Mouse (Mus musculus) MEL (cell line): ENCODE results near the gene Cd300lf.

ENCODE experiments used
- BHLHE40 ChIP-seq: IDR thresholded peaks from 2 replicates; pipeline ENCODE4 v1.6.1; 2012; ENCODE audit warnings: low read depth, mild to moderate bottlenecking, inconsistent platforms, low read length, improper control_type of control experiment, borderline replicate concordance
- CHD1 ChIP-seq: IDR thresholded peaks from 2 replicates; pipeline ENCODE4 v1.6.1; 2012; ENCODE audit warnings: low read depth, mild to moderate bottlenecking, inconsistent platforms, low read length, improper control_type of control experiment
- CHD2 ChIP-seq: IDR thresholded peaks from 2 replicates; pipeline ENCODE4 v1.6.1; 2011; ENCODE audit warnings: low read length, improper control_type of control experiment
- CTCF ChIP-seq, 3 experiments: IDR thresholded peaks in 2 of 3; conservative IDR thresholded peaks in 1 of 3; 2 replicates each; pipeline ENCODE4 v1.5.1; 2011 to 2012; ENCODE audit warnings: low read length in 3 of 3, low read depth in 2 of 3, mild to moderate bottlenecking in 2 of 3, improper control_type of control experiment in 1 of 3, inconsistent platforms in 1 of 3, mixed read lengths in 1 of 3, moderate library complexity in 1 of 3; ENCODE audit not compliant: control insufficient read depth in 1 of 3, insufficient read depth in 1 of 3, poor library complexity in 1 of 3, severe bottlenecking in 1 of 3
- MAFK ChIP-seq: IDR thresholded peaks from 2 replicates; pipeline ENCODE4 v1.6.1; 2011; ENCODE audit warnings: low read depth, mild to moderate bottlenecking, low read length, improper control_type of control experiment, borderline replicate concordance
- MAX ChIP-seq: IDR thresholded peaks from 2 replicates; pipeline ENCODE4 v1.6.1; 2011; ENCODE audit warnings: low read length, improper control_type of control experiment
- POLR2A ChIP-seq, 2 experiments: IDR thresholded peaks; 2 replicates each; pipeline ENCODE4 v1.6.1; 2011 to 2012; ENCODE audit warnings: low read length in 2 of 2, mild to moderate bottlenecking in 2 of 2, control low read depth in 1 of 2, improper control_type of control experiment in 1 of 2, low read depth in 1 of 2, moderate library complexity in 1 of 2; ENCODE audit not compliant: control insufficient read depth in 1 of 2, insufficient read depth in 1 of 2, poor library complexity in 1 of 2
- USF1 ChIP-seq: IDR thresholded peaks from 2 replicates; pipeline ENCODE4 v1.6.1; 2014; ENCODE audit warnings: low read depth, mild to moderate bottlenecking, inconsistent platforms, low read length, improper control_type of control experiment, moderate library complexity

GRCm38 (mm10) chr11:115106638-115107037 is 27.2 kb downstream of the Cd300lf start:
- TF ChIP-seq CTCF (IDR thresholded peaks at IDR 0.05 in 2 of 3, conservative IDR thresholded peaks at IDR 0.05 in 1 of 3; ENCODE audit: control insufficient read depth in 1 of 3, insufficient read depth in 1 of 3, low read depth in 2 of 3, low read length in 3 of 3, poor library complexity in 1 of 3, severe bottlenecking in 1 of 3) (no peak), MAFK (no peak), CHD1 (no peak), POLR2A (IDR thresholded peaks at IDR 0.05; ENCODE audit: control insufficient read depth in 1 of 2, insufficient read depth in 1 of 2, low read depth in 1 of 2, low read length in 2 of 2, poor library complexity in 1 of 2) (no peak), BHLHE40 (no peak), MAX (no peak), USF1 (no peak), CHD2 (no peak)
